Mouse (Mus musculus): ENCODE results near the gene Rmi2.
"Not testable (repeated sequence)": the region's sequence is repeated elsewhere in the genome, so short reads cannot be mapped to it uniquely, and the experiment has no call there.

The Rmi2 gene

DNA sequence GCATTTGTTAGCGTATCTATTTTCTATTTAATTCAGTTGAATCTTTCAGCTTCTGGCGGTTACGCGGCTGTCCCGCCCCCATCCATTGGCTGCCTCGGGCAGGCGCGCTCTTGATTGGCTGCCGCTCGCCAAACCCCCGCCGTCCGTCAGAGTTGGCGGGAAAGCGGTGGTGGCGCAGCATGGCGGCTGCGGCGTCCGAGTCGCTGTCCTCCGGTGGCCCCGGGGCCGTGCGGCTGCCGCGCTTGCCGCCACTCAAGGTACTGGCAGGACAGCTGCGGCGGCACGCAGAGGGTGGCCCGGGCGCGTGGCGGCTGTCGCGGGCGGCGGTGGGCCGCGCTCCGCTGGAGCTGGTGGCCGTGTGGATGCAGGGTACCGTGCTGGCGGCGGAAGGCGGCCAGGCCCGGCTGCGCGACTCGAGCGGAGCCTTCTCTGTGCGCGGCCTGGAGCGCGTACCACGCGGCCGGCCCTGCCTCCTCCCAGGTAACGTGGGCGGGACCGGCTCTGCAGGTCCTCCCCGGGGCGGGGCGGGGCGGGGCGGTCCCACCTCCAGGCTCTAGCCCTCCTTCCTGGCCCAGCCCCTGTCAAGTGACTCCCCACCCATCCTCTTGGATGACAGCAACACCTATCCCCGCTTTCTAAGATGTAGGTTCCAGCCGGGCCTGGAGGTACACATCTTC is at the start of gene Rmi2:
Rmi2 (plus strand) TSS at position 149 of the 677 bp plus-strand sequence.
- DNase-seq (ENCODE audit: low spot score), result peak; percentile 75

DNA sequence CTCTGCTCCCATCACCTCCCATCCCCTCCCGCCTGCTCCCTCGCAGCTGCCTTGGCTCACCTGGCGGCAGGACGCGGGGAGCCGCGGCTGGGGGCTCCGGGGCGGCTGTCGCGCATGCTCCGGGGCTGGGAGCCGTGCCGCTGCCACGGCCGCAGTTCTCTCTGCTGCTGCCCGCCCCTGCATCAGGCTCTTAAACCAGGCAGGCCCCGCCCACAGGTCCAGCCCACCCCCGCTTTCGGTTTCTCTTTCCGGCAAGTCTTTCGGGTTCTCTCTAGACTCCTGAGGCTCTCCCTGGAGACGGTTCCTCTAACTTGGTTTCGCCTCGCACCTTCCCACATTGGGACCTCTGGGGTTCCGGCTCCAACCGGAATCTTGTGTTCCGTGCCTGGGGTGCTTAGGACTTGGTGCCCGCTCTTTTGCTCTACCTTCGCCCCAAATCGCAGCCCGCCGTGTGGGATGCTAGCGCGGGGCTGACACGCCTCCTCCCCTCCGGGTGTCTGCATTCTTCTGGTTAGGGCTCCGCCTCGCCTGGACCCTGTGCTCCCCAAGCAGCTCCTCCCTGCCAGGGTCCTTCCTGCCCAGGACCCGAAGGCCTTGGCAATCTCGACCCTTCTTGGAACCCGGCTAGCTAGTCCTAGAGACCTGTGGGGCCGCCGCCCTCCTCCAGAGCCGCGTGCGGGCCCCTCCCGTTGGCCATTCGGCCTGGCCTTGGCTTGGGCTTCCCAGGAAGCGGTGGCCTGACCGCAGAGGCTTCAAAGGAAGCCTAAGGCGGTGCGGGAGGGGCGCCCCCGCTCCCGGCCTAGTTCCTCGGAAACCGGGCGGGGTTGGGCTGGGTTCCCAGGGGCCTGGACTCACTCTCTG is 49.3 kb upstream of the Rmi2 start, which contains the start of gene Socs1:
Socs1 (minus strand) TSS at position 166 of the 861 bp plus-strand sequence.
- DNase-seq (ENCODE audit: low spot score), result peak; percentile 79

DNA sequence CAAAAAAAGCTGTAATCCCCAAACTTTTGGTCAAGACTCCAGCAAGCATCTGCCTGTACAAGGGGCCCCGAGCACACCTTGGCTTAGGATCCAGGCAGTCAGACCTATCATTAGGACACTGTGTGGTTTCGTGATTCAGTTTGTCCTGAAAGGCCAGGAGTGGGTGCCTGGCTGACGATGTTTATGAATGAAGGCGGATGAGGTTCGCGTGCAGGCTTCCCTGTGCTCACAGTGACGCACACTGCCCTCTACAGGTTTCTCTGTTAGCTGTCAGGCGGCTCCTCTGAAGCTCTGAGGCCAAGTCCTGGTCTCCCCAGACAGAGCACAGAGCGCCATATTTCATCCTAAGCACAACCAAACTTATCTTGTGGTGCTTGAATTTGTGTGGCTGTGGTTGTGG is 48.6 kb upstream of the Rmi2 start:
- DNase-seq (ENCODE audit: low spot score), result peak; percentile 88

DNA sequence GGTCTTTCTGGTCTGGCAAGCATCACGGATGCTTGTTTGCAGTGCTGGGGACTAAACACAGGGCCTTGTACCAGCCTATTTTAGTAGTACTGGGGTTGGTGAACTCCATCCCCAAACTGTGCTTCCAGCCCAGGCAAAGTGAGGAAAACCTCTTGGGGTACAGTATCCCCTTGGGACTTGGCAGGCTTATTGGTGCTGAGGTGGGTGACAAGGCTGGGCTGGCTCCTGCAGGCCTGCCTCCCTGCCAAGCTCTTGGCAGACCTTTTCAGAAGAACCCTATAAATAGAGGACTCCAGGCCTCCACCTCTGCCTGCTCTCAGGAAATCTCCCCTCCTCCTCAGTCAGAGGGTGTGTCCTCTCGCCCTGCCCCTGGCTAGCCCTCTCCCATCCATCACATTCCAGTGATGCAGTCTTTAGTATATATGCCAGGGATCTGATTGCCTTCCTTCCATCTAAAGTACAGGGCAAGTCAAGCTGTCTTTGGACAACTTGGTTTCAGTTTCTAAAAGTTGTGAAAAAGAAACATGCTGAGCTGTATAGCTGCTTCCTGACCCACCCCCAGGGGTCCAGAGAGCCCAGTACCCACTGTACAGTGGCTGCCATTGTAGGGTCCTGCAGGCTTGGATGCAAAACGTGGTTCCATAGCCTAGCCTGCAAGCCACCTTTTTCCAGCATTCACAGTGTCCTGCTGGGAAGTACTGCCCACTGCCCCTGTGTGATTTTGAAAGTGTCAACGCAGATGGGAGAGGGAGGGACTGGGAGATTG is 47.9 kb upstream of the Rmi2 start:
- no peak for DNase-seq (ENCODE audit: low spot score)

DNA sequence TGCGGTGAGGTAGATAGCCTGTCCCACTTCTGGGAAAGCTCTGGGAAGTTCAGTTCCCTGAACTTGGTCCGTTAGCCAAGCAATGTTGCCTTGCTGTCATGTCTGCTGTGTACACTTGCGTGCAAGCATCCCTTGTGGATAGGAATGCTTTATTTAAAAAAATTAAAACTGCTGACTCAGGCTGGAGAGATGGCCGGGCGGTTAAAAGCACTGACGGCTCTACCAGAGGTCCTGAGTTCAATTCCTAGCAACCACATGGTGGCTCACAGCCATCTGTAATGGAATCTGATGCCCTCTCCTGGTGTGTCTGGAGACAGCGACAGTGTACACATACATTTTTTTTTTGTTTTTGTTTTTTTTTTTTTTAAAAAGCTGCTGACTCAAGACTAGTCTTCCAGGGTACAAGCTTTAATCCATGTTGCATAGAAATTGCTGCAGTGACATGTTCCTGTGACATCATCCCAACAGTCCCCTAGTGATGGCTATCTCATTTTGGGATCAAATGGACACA is 47.3 kb upstream of the Rmi2 start:
- no peak for DNase-seq (ENCODE audit: low spot score)

DNA sequence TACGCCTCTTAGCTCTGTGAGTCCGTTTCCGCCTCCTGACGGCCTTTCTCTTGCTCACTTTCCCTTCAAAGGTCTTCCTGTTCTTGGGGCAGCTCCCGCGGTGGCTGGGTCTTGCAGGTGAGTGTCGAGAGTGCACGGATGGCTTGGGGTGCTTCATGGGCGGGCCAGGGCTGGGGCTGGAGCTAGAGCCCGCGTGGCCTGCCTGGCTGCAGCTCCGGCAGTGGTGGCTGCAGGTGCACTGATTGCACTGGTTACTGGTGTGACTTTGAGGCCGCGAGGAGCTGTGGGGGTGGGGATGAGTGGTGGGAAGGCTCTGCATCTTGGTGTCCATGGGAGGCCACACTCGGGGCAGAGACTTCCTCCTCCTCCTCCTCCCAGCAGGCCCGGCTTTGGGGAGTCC is 46.6 kb upstream of the Rmi2 start, which contains the start of gene Tnp2:
Tnp2 (minus strand) TSS at position 390 of the 400 bp plus-strand sequence.
- no peak for DNase-seq (ENCODE audit: low spot score)

DNA sequence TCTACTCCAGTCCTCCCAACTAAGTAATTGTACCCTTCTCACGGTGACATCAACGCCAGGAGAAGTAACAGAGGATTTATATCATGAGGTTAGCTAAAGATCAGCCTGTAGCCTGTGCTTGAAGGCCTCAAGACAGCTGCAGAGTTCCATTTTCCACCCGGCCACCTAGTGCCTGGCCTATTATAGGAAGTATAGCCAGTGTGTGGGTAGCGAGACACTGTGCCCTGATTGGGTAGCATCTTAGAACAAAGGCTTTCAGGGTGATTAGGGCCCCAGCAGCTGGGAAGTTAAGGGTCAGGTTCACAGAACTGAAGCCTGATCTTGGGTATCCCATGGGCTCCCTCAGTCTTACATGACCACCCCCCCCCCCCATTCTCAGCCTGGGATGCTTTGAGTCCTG is 46.0 kb upstream of the Rmi2 start:
- no peak for DNase-seq (ENCODE audit: low spot score)

DNA sequence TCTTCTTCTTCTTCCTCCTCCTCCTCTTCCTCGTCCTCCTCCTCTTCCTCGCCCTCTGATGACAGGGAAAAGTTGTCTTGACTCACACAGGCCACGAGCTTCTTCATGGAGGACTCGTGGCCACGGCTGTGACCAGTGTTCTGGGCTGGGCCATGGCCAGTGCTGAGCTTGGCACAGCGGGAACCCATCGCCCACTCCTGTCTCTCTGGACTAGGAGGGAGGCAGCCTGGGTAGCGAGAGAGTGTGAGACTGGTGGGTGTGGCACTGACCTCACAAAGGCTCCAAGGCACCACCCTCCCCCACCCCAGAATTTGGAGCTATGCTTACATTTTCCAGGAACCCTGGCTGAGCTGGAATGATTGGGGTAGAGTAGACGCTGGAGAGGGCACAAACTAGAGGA is 44.2 kb upstream of the Rmi2 start, which contains the start of gene Prm3:
Prm3 (minus strand) TSS at position 213 of the 400 bp plus-strand sequence.
- no peak for DNase-seq (ENCODE audit: low spot score)

DNA sequence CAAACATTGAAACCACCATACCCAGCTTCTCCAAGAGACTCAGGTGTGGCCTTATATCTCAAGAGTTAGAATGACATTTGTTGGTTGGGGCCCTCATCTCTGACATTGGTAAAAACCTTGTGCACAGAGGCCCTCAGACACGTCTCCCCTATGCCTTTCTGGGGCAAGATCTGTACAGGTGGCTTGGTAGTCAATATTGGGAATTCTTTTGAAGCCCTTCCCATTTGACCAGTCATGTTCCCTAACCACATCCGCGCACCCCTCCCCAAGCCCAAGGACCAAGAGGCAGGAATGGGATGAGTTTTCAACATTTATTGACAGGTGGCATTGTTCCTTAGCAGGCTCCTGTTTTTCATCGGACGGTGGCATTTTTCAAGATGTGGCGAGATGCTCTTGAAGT is 38.8 kb upstream of the Rmi2 start, which contains the start of gene Prm2:
Prm2 (minus strand) TSS at position 101 of the 400 bp plus-strand sequence.
- no peak for DNase-seq (ENCODE audit: low spot score)

DNA sequence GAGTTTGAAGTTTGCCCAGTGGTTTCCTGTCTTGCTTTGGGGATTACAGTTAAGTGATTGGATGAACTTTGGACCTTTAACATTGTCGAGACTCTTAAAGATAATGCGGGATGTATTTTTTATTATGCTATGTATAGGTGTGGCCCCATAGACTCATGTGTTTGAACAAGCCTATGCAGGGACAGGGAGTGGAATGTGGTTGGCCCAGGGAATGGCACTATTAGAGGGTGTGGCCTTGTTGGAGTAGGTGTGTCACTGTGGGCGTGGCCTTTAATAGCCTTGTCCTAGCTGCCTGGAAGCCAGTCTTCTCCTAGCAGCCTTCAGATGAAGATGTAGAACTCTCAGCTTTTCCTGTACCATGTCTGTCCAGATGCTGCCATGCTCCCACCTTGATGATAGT is 32.4 kb upstream of the Rmi2 start:
- not testable (repeated sequence) for DNase-seq (ENCODE audit: low spot score)

DNA sequence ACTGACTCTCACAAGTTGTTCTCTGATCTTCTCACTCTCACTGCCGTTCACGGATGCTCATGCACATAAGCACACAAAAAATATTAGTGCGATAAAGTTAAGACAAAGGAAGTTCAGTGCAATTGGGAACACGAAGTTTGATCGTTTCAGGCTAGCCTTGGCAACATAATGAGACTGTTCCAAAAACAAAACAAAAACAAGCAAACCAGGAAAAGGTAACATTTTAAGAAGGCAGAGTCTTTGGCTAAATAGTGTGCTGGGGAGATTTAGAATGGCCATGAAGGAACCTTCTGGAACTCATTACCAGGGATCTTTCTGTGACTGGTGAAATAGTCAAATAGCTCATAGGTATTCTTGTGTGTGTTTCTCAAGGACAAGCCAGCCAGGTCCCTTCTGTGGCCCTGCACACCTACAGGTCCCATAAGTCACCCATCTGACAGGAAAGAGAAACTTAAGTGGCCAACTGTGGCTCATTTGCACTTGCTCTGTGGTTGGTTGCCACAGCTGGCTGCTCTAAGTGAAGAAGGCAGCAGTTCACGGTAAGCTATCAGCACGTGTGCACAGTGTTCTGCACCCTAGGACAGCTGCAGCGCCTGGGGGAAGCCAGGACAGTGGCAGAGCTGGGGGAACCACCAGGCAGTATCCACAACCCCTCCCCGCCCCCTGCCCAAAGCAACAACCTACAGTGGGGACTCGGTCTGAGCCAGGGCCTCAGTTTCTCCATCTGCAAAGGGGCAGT is 28.9 kb upstream of the Rmi2 start, which contains the start of gene Prm1:
Prm1 (minus strand) TSS at position 51 of the 739 bp plus-strand sequence.
- DNase-seq (ENCODE audit: low spot score), result no peak

DNA sequence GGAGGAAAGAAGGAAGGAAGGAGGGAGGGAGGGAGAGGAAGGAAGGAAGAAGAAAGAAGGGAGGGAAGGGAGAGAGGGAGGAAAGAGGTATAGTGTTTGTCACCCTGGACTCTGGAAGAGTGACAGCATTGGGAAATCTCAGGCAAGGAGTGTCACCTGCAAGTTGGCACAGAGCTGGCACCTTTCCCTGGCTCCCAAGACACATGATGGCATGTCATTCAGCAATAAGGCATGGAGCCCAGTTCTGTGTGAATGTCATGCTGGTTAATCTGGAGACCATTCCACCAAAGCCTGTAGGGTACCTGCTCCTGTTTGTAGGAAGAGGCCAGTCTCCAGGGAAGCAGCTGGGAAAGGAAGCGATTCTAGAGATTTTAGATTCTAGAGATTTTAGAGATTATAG is 24.5 kb upstream of the Rmi2 start:
- no peak for DNase-seq (ENCODE audit: low spot score)

DNA sequence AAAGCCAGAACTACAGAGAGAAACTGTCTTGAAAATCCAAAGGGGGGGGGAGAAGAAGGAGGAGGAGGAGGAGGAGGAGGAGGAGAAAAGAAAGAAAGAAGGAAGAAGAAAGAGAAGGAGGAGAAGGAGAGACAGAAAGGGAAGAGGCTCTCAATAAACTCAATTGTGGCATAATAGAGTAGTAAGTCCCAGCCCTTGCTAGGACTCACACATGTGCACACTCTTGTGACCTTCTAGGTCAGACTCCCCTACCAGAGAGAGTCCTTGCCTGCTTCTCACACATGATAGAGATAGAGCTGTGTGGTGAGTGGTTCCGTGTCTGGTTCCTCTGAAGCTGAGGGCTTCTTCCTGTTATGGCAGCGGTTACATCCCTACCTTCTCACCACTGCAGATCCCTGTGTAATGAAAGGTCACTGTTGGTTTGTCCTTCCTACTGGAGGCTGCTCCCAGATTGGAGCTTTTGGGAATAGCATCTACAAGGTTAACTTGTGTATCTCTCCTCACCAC is 21.9 kb upstream of the Rmi2 start, which contains the start of gene Gm11172:
Gm11172 (plus strand) TSS at position 51 of the 507 bp plus-strand sequence.
- DNase-seq (ENCODE audit: low spot score), result no peak

DNA sequence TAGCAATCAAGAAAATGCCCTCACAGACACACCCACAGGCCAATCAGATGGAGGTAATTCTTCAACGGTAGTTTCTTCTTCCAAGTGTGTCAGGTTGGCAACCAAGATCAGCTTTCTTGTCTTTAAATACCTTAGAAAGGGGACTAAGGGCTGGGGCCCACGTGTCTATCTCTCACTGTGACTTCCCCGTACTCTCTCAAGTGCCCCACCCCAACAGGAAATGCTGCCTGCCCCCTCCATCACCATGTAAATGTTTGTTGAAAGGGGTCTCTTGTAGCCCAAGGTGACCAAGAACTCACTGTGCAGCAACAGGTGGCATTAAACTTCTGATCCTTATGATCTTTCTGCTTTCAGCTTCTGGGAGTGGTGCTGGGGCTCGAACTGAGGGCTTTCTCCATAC is 21.1 kb upstream of the Rmi2 start:
- no peak for DNase-seq (ENCODE audit: low spot score)

DNA sequence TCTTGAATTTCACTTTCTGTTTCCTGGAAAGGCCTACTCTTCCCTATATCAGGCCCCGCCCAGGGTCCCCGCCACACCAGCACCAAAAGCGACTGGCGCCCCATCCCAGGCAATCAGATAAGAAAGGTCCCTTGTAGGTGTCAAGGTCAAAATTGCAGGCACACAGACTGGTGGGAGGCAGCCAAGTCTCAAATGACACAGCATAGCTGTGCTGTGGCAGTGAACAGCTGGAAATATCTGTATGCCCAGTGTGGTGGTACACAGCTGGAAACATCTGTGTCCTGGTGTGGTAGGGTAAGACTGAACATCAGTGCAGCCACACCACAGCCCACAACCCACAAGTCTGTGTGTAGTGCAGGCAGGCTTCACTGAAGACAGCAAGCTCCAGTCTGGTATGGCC is 20.0 kb upstream of the Rmi2 start:
- no peak for DNase-seq (ENCODE audit: low spot score)

DNA sequence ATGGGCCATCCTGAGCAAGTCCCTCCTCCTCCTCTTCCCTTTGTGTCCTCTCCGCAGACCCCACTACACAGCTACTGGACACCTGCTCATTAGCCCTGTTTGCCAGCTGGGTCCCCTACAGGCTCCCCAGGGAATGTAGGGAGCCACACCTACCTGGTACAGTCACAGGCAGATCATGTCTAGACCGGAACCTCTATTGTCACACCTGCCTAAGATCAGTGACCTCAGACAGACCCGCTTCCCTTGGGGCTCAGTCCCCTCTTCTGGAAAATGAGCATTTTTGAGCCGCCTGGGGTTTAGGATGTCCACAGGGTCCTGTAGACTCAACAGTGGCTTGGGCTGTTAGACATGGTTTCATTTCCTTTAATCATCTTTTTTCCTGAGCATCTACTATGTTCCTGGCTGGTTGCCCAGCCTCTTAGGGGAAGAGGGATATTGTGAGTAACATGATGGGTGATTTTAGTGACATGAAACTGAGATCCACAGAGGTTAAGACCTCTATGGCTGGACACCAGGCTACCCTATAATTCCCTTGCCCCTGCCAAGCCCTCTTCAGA is 16.2 kb upstream of the Rmi2 start:
- no peak for DNase-seq (ENCODE audit: low spot score)

DNA sequence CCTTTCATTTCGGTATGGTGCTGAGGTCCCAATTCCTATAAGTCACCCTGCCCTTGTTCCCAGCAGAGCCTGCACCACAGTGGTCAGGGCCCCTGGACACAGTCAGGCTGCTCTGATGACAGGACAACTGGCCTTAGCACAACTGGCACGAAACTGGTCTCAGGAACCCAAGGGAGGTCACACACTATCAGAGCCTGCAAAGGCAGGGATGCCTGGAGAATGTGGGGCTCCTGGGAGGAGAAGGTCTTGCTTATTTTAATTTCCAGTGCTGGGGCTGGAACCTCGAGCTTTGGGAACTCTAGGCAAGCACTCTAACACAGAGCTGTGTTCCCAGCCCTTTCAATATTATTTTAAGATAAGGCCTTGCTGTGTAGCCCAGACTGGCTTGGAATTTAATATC is 14.9 kb upstream of the Rmi2 start:
- DNase-seq (ENCODE audit: low spot score), result no peak

DNA sequence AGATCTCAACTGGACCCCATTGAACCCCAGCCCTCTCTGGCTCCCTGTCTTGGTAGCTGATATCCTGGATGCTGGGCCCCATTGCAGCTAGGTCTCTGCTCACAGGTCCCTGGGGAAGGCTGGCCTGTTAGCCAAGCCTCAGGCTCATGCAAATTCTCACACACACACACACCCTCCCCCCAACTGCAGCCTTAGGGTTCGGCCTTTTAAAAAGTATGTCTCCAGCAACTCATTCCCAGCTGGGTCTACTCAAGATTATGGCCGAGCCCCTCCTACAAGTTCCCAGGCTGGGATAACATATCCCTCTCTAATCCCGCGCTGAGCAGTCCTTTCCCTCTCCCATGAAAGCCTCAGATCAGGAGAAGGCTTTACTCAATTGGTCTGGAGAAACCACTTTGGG is 13.5 kb upstream of the Rmi2 start:
- DNase-seq (ENCODE audit: low spot score), result no peak

DNA sequence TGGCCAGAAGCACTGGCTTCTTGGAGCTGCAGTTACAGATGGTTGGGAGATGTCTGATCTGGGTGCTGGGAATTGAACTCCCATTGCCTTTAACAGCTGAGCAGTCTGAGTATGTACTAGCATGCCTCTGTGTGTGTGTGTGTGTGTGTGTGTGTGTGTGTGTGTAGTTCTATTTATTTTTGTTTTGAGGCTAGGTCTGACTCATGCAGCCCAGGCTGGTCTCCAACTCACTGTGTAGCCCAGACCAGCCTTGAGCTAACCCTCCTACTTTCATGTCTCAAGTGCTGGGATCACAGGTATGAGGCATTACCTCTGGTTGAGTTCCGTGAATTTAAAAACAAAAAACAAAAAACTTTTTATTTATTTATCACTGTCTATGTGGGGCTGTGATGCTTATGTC is 10.3 kb upstream of the Rmi2 start:
- DNase-seq (ENCODE audit: low spot score), result no peak

DNA sequence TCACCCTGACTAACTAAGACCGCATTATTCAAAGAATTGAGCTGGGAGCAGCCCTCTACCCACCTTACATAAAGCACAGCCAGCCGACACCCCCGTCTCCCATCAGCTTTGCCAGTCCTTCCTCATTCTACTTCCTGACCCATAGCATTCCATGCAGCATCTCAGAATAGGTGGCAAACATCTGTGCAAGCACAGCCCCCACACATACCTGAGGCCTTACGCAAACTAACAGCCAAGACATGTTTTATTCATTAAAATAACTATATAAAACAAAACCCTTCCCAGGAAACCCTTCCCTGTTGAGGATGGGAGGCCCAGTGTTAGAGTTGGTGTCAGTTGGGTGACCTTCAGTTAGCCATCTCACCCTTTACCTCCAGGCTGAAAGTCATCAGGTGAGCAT is 9.0 kb upstream of the Rmi2 start:
- no peak for DNase-seq (ENCODE audit: low spot score)

DNA sequence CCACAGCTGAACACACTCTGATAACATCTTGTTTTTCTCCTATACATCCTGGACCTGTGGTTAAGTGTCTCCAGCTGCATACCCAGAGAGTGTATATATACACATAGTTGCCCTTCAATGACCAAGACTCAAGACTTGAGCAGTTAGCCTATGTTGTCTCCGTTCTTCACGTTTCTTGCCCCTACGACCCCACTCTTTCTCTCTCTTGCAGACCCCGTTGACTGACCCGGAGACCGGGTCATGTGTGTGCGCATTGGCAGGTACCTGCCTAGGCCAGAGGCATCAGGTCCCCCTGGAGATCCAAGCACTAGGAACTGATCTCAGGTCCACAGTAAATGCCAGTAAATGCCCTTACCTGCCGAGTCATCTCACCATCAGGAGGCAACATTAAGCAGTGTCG is 7.6 kb upstream of the Rmi2 start:
- DNase-seq (ENCODE audit: low spot score), result no peak

Data from layer of hippocampus, adult 11-12 months (tissue).